Mouse (Mus musculus) heart, adult 2 months (tissue): ENCODE results near the gene Ifi205.
"Not testable (repeated sequence)": the region's sequence is repeated elsewhere in the genome, so short reads cannot be mapped to it uniquely, and the experiment has no call there.

Source experiments
- CTCF ChIP-seq: fragments of 200-600 bp; IDR thresholded peaks from 2 replicates; pipeline ENCODE4 v1.8.1; 2022; ENCODE audit warnings: antibody characterized with exemption, mild to moderate bottlenecking, moderate library complexity
- EP300 ChIP-seq: fragments of 200-500 bp; IDR thresholded peaks from 2 replicates; pipeline ENCODE4 v1.6.1; 2011; ENCODE audit warnings: low read depth, low read length, control low read depth; ENCODE audit not compliant: insufficient read depth
- POLR2A ChIP-seq: fragments of 200-500 bp; IDR thresholded peaks from 2 replicates; pipeline ENCODE4 v1.6.1; 2011; ENCODE audit warnings: mild to moderate bottlenecking, low read depth, low read length, control low read depth; ENCODE audit not compliant: insufficient read depth

GRCm38 (mm10) chr1:174042091-174042884, 10.7 kb upstream of the Ifi205 start:
- not testable (repeated sequence) for TF ChIP-seq CTCF, EP300, POLR2A
